In the genomic region with DNA sequence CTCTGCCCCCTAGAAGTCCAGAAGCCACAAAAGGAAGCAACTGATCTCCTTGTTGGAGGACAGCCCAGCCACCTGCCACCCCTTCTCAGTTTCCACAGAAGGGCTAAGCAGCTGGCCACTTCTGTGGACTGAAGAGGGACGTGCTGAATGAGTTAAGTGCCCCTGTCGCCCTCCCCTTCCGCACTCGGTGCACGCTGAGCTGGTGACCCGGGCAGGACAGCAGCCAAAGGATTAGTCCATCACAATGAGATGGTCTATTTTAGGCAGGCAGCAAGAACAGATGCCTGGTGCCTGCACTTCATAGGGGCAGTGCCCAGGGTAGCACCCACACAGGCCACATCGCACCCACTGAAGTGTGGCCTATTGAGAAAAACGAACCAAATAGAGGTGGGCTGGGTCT, we compare ENCODE assay signal across 10 mouse cellular contexts. TPM values are rescaled to one million over a fixed set of nuclear protein-coding genes. Genes with fewer than 3 reads are reported as not detected.
DNase-seq lines count a peak whose midpoint lies in the region; ATAC-seq and TF ChIP-seq lines count a peak whose summit lies in the region.
"Had no signal": no experiment of that assay in that cellular context is flagged by ENCODE, and none has a peak within 500 bp of the region (broad histone marks: within the 10 kb centered on the region; RNA-seq: fewer than 3 reads in every experiment).

No protein-coding gene starts in this region.

- peak; percentile 40 for DNase-seq in kidney, postnatal 0 days (ENCODE audit: low spot score)
- no peak for DNase-seq in kidney, adult 18-20 months
- DNase-seq in layer of hippocampus, adult 11-12 months (ENCODE audit: low spot score) = no peak
- no peak for DNase-seq in natural killer cell, adult 2 months (ENCODE audit: low spot score in 2 of 2)
- DNase-seq: kidney, adult 8-10 months had no signal

- no peak overlapping the region for H3K4me3 ChIP-seq in kidney, postnatal 0 days (replicated peaks; ENCODE audit: low read depth, low read length)
- H3K4me3 ChIP-seq in forebrain, embryonic 12.5 days (replicated peaks) = no peak overlapping the region
- no peak overlapping the region for H3K4me3 ChIP-seq in heart, embryonic 11.5 days (ENCODE audit: low read depth, low read length)
- H3K4me3 ChIP-seq in midbrain, embryonic 15.5 days = no peak overlapping the region

- no peak overlapping the region for H3K4me2 ChIP-seq in kidney, postnatal 0 days (ENCODE audit: low read length)
- no peak overlapping the region for H3K4me2 ChIP-seq in forebrain, embryonic 12.5 days
- no peak overlapping the region for H3K4me2 ChIP-seq in heart, embryonic 11.5 days
- H3K4me2 ChIP-seq in midbrain, embryonic 15.5 days = no peak overlapping the region

- no peak for TF ChIP-seq CTCF in kidney, postnatal 0 days (IDR thresholded peaks at IDR 0.05; ENCODE audit: low read depth)

- no peaks in the 10 kb centered on the region for H3K9me3 ChIP-seq in kidney, postnatal 0 days (replicated peaks; ENCODE audit: low read length)
- H3K9me3 ChIP-seq in forebrain, embryonic 12.5 days = no peaks in the 10 kb centered on the region
- H3K9me3 ChIP-seq in heart, embryonic 11.5 days (replicated peaks; ENCODE audit: control insufficient read depth, low read length) = no peaks in the 10 kb centered on the region
- H3K9me3 ChIP-seq in midbrain, embryonic 15.5 days = no peaks in the 10 kb centered on the region
- H3K9me3 ChIP-seq: G1E had no signal

- no peaks in the 10 kb centered on the region for H3K36me3 ChIP-seq in kidney, postnatal 0 days (ENCODE audit: insufficient read depth, low read length)
- H3K36me3 ChIP-seq in forebrain, embryonic 12.5 days (replicated peaks) = no peaks in the 10 kb centered on the region
- H3K36me3 ChIP-seq in heart, embryonic 11.5 days (ENCODE audit: control insufficient read depth, insufficient read depth, low read length) = no peaks in the 10 kb centered on the region
- no peaks in the 10 kb centered on the region for H3K36me3 ChIP-seq in midbrain, embryonic 15.5 days (replicated peaks)
- H3K36me3 ChIP-seq: G1E had no signal

- no peak overlapping the region for H3K9ac ChIP-seq in kidney, postnatal 0 days (ENCODE audit: low read depth, low read length)
- no peak overlapping the region for H3K9ac ChIP-seq in forebrain, embryonic 12.5 days
- H3K9ac ChIP-seq in heart, embryonic 11.5 days (ENCODE audit: low read depth, low read length) = 0 out of 2 replicates have a peak overlapping the region, but pooled peaks have one; percentile 10
- no peak overlapping the region for H3K9ac ChIP-seq in midbrain, embryonic 15.5 days

- H3K27ac ChIP-seq in kidney, postnatal 0 days = no peak overlapping the region
- H3K27ac ChIP-seq in forebrain, embryonic 12.5 days = no peak overlapping the region
- peak overlapping the region; percentile 29 for H3K27ac ChIP-seq in heart, embryonic 11.5 days (ENCODE audit: low read depth, low read length)
- no peak overlapping the region for H3K27ac ChIP-seq in midbrain, embryonic 15.5 days

- 27% methylated on average over 8 of the region's 8 CpGs for WGBS in kidney, postnatal 0 days
- WGBS in forebrain, embryonic 12.5 days = 45% methylated on average over 8 of the region's 8 CpGs
- 40% methylated on average over 8 of the region's 8 CpGs for WGBS in heart, embryonic 11.5 days (ENCODE audit: insufficient replicate concordance)
- WGBS in midbrain, embryonic 15.5 days = 34% methylated on average over 8 of the region's 8 CpGs

- H3K27me3 ChIP-seq in kidney, postnatal 0 days (ENCODE audit: insufficient read depth, low read length) = no peaks in the 10 kb centered on the region
- H3K27me3 ChIP-seq in forebrain, embryonic 12.5 days = no peaks in the 10 kb centered on the region
- no peaks in the 10 kb centered on the region for H3K27me3 ChIP-seq in heart, embryonic 11.5 days (ENCODE audit: control insufficient read depth, insufficient read depth, low read length)
- H3K27me3 ChIP-seq in midbrain, embryonic 15.5 days (replicated peaks) = no peaks in the 10 kb centered on the region

- no peaks in the 10 kb centered on the region for H3K4me1 ChIP-seq in kidney, postnatal 0 days (replicated peaks; ENCODE audit: insufficient read depth, low read length)
- H3K4me1 ChIP-seq in forebrain, embryonic 12.5 days = peaks cover 8% of the 10 kb centered on the region
- peaks cover 13% of the 10 kb centered on the region for H3K4me1 ChIP-seq in heart, embryonic 11.5 days (ENCODE audit: control insufficient read depth, insufficient read depth, low read length)
- H3K4me1 ChIP-seq in midbrain, embryonic 15.5 days = no peaks in the 10 kb centered on the region

- peak; percentile 59 for ATAC-seq in kidney, postnatal 0 days (replicated peaks; ENCODE audit: low FRiP score, low read depth)
- ATAC-seq in forebrain, embryonic 12.5 days (ENCODE audit: low FRiP score) = peak; percentile 64; the same call in 1 of the 2 replicates
- ATAC-seq in heart, embryonic 11.5 days (replicated peaks; ENCODE audit: insufficient number of reproducible peaks, low FRiP score, low TSS enrichment) = peak; percentile 72
- ATAC-seq in midbrain, embryonic 15.5 days (replicated peaks) = peak; percentile 82
- ATAC-seq in megakaryocyte-erythroid progenitor cell, adult 5-6 weeks (replicated peaks; ENCODE audit: low FRiP score, low TSS enrichment, poor library complexity, severe bottlenecking) = no peak

RNA-seq across cellular contexts. Expression of a gene that starts 32.8 kb away (rescaled TPM):
- 0.04 TPM in 1 of 2 replicates, not detected in the other for polyA plus RNA-seq in kidney, postnatal 0 days (2015; fragmentation: Nextera tagmentation; extraction: Ambion mirVana)
- polyA plus RNA-seq in forebrain, embryonic 12.5 days (2016; fragmentation: Nextera tagmentation; extraction: Ambion mirVana) = 2.2 and 2.6 TPM in 2 replicates
- not detected in 2 replicates for polyA plus RNA-seq in heart, embryonic 11.5 days (2014; fragmentation: Nextera tagmentation; extraction: Ambion mirVana)
- polyA plus RNA-seq in midbrain, embryonic 15.5 days (2015; fragmentation: Nextera tagmentation; extraction: Ambion mirVana) = 9.7 and 10.2 TPM in 2 replicates
- total RNA-seq in megakaryocyte-erythroid progenitor cell, adult 5-6 weeks (2014; fragmentation: Nextera tagmentation) = not detected in 2 replicates
- not detected in 2 replicates for total RNA-seq in megakaryocyte-erythroid progenitor cell, adult 5-6 weeks (2017)
- total RNA-seq: G1E had no signal
- polyA plus RNA-seq: G1E had no signal
